Mouse (Mus musculus) layer of hippocampus, adult 9-10 months (tissue): ENCODE results near the gene Gm49333.

Experiments used
- DNase-seq: peaks from one replicate; pipeline ENCODE4 v3.0.0; 2022; ENCODE audit warnings: low spot score

Gm49333 gene

DNA sequence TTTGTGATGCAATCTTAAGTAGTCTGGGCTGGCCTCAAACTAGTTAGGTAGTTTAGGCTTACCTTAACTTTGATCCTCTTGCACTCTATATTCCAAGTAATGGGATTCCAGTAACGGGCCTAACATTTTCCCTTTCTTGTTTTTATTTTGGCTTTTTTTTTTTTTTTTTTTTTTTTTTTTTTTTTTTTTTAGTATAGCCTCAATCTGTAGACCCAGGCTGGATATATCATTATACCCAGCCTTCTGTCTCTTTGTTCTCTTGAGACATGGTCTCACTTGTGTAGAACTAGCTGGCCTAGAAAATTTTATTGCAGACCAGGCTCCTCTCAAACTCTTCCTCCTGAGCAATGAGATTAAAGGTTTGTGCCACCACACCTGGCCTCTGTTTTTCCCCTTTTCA, 80.2 kb downstream of the Gm49333 start:
- DNase-seq, result no peak

DNA sequence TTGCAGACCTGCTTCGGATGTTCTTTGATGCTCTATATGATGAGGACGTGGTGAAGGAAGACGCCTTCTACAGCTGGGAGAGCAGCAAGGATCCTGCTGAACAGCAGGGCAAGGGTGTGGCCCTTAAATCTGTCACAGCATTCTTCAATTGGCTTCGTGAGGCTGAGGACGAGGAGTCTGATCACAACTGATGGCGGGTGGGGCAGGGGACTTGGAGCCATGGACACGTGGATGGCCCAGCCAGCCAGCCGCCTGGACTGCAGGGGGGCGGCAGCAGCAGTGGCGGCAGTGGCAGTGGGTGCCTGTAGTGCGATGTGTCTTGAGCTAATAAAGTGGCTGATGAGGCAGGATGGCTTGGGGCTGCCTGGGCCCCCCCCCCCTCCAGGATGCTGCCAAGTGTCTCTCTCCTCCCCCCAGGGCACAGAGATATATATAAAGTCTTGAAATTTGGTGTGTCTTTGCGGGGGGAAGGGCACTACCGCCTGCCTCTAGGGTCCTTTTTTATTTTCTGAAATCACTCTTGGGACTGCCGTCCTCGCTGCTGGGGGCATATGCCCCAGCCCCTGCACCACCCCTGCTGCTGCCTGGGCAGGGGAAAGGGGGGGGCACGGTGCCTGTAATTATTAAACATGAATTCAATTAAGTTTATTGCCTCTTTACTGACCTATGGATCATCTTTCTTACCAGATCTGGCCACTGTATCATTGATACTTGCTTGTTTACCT, 81.0 kb downstream of the Gm49333 start:
- DNase-seq, result no peak

DNA sequence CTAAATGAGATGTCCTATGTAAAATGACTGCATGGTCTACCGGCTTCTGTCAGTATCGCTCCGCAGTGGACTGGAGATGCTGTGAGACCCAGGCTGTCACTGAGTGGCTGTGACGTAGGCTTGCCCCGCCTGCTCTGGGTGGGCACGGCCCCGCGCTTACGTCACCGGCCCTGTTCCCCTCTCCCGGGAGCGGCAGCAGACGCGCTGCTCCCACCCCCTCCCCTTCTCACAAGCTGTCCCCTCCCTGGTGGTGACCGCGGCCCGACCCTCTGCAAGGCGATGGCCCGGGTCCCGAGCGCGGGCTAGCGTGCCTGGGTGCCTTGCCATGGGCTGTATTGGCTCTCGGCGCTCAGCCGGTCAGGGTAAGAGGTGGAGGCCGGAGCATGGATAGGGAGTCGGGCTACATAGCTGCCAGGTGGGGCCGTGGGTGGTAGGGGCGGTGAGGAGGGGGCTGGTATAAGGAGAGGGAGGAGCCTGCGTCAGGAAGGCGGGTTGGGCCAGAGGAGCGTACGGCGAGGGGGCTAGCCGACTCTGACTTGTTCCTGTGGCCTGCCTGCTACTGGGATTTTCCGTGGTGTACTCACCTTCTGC, 81.8 kb downstream of the Gm49333 start, which contains the start of gene Fam131a:
Fam131a (plus strand) TSS at position 131 of the 591 bp plus-strand sequence.
- peak; percentile 88 for DNase-seq

DNA sequence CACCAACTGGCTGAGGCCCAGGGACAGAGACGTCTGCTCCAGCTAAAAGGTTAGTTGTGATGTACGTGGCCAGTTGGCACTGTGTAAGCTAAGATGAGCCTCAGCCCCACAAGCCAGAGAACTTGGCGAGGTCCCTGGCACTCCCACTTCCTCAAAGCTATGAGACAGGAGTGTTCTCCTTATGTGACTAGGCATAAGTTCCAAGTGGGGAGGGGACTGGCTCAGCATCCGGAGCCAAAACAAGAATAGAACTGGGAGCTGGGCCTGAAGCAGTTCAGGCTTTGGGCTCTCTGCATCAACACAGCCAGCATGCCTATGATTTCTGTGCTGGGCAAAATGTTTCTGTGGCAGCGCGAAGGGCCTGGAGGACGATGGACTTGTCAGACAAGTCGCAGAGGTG, 83.4 kb downstream of the Gm49333 start:
- no peak for DNase-seq
